Mouse (Mus musculus) limb, embryonic 12.5 days (tissue): ENCODE data around the gene Myh9. TPM values are rescaled to one million over a fixed set of nuclear protein-coding genes. Genes with fewer than 3 reads are reported as not detected.

ENCODE experiments used
- ATAC-seq: fragments of 200-750 bp; cut with Nextera tagmentation; 2 replicates; pipeline ENCODE4 v1.8.0; 2017; ENCODE audit warnings: low read depth, moderate TSS enrichment; ENCODE audit not compliant: insufficient number of reproducible peaks, insufficient read depth, low FRiP score, low TSS enrichment
- H3K27ac ChIP-seq: fragments of 300-500 bp; sonication (generic); 2 replicates; pipeline ENCODE4 v1.5.1; 2016; ENCODE audit warnings: mild to moderate bottlenecking, moderate library complexity
- H3K27me3 ChIP-seq: fragments of 300-500 bp; sonication (generic); 2 replicates; pipeline ENCODE4 v1.6.1; 2016; ENCODE audit warnings: mild to moderate bottlenecking, moderate library complexity
- H3K36me3 ChIP-seq: fragments of 300-500 bp; sonication (generic); 2 replicates; pipeline ENCODE4 v1.6.1; 2016; ENCODE audit warnings: mild to moderate bottlenecking, moderate library complexity
- H3K4me1 ChIP-seq: fragments of 300-500 bp; sonication (generic); replicated peaks from 2 replicates; pipeline ENCODE4 v1.6.1; 2016
- H3K4me2 ChIP-seq: fragments of 300-500 bp; sonication (generic); 2 replicates; pipeline ENCODE4 v1.6.1; 2016; ENCODE audit warnings: mild to moderate bottlenecking, moderate library complexity
- H3K4me3 ChIP-seq: fragments of 300-500 bp; sonication (generic); replicated peaks from 2 replicates; pipeline ENCODE4 v1.5.1; 2016; ENCODE audit warnings: mild to moderate bottlenecking
- H3K9ac ChIP-seq: fragments of 300-500 bp; sonication (generic); replicated peaks from 2 replicates; pipeline ENCODE4 v1.6.1; 2016; ENCODE audit warnings: mild to moderate bottlenecking, moderate library complexity
- H3K9me3 ChIP-seq: fragments of 300-500 bp; sonication (generic); 2 replicates; pipeline ENCODE4 v1.6.1; 2016; ENCODE audit warnings: mild to moderate bottlenecking, moderate library complexity
- WGBS: fragments of 180-500 bp; shearing (Covaris S2); methylation state at CpG from one replicate; pipeline ENCODE4 v1.1.7; 2016; 5-methylcytosine and 5-hydroxymethylcytosine counted together
- polyA plus RNA-seq: library from polyadenylated mRNA; unstranded; fragments of >200 nt; fragmentation: Nextera tagmentation; extraction: Ambion mirVana; gene quantifications from 2 replicates; pipeline ENCODE4 v1.2.1, GENCODE M21; 2016

The Myh9 gene
- polyA plus RNA-seq, 1 experiment from 2014 or later = 40.0 TPM

GRCm38 (mm10) chr15:77882297-77882696, 40.3 kb upstream of the Myh9 start:
- Histone ChIP-seq H3K9ac (no peak overlapping the region; the same call in 1 of the 2 replicates), H3K9me3 (no peaks in the 10 kb centered on the region), H3K36me3 (no peaks in the 10 kb centered on the region), H3K4me1 (peaks cover 20% of the 10 kb centered on the region), H3K4me2 (no peak overlapping the region), H3K27me3 (no peaks in the 10 kb centered on the region), H3K4me3 (no peak overlapping the region), H3K27ac (peak overlapping the region; percentile 81; the same call in 1 of the 2 replicates)
- no peak for ATAC-seq
- WGBS = 49% methylated on average over 6 of the region's 6 CpGs

GRCm38 (mm10) chr15:77881698-77882097, 39.7 kb upstream of the Myh9 start:
- peak overlapping the region; percentile 81; the same call in 1 of the 2 replicates for H3K27ac ChIP-seq
- no peak overlapping the region for H3K4me3 ChIP-seq
- H3K4me1 ChIP-seq = peaks cover 20% of the 10 kb centered on the region
- ATAC-seq = no peak
- no peaks in the 10 kb centered on the region for H3K36me3 ChIP-seq
- no peaks in the 10 kb centered on the region for H3K9me3 ChIP-seq
- H3K9ac ChIP-seq = no peak overlapping the region
- H3K4me2 ChIP-seq = no peak overlapping the region
- no peaks in the 10 kb centered on the region for H3K27me3 ChIP-seq
- 42% methylated on average over 5 of the region's 5 CpGs for WGBS

DNA sequence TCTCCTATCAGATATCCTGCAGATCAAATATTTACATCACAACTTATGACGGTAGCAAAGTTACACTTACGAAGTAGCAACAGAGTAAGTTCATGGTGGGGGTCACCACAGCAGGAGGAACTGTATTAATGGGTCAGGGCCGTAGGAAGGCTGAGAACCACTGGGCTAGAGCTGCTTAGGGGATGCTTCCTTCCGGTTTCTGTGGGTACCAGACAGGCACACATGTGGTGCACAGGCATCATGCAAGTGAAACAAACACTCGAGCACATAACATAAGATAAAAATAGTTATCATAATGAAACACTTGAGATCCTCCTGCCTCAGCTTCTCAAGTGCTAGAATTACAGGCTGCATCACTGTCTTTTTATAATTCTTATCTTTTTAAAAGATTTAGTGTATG, 38.8 kb upstream of the Myh9 start:
- ATAC-seq = no peak
- H3K9ac ChIP-seq = no peak overlapping the region
- H3K27me3 ChIP-seq = no peaks in the 10 kb centered on the region
- no peak overlapping the region for H3K27ac ChIP-seq
- H3K4me1 ChIP-seq = peaks cover 20% of the 10 kb centered on the region
- no peaks in the 10 kb centered on the region for H3K36me3 ChIP-seq
- no peak overlapping the region for H3K4me3 ChIP-seq
- H3K4me2 ChIP-seq = no peak overlapping the region
- 91% methylated on average over 5 of the region's 5 CpGs for WGBS
- no peaks in the 10 kb centered on the region for H3K9me3 ChIP-seq

GRCm38 (mm10) chr15:77879756-77880155, 37.8 kb upstream of the Myh9 start:
- WGBS = 84% methylated on average over 3 of the region's 3 CpGs
- Histone ChIP-seq H3K27me3 (no peaks in the 10 kb centered on the region), H3K4me3 (no peak overlapping the region), H3K36me3 (no peaks in the 10 kb centered on the region), H3K9ac (no peak overlapping the region), H3K4me2 (no peak overlapping the region), H3K4me1 (peaks cover 20% of the 10 kb centered on the region), H3K9me3 (no peaks in the 10 kb centered on the region), H3K27ac (no peak overlapping the region)
- ATAC-seq = no peak

- no peak overlapping the region for H3K9ac ChIP-seq
- no peak overlapping the region for H3K4me3 ChIP-seq
- ATAC-seq = no peak
- peaks cover 5% of the 10 kb centered on the region for H3K4me1 ChIP-seq
- H3K4me2 ChIP-seq = no peak overlapping the region
- H3K9me3 ChIP-seq = no peaks in the 10 kb centered on the region
- 77% methylated on average over 2 of the region's 2 CpGs for WGBS
- no peaks in the 10 kb centered on the region for H3K36me3 ChIP-seq
- no peak overlapping the region for H3K27ac ChIP-seq
- H3K27me3 ChIP-seq = no peaks in the 10 kb centered on the region
Measured at GRCm38 (mm10) chr15:77877209-77877608, 35.2 kb upstream of the Myh9 start.

- H3K27me3 ChIP-seq = no peaks in the 10 kb centered on the region
- no peak overlapping the region for H3K4me3 ChIP-seq
- no peak for ATAC-seq
- no peak overlapping the region for H3K4me2 ChIP-seq
- no peak overlapping the region for H3K27ac ChIP-seq
- H3K9me3 ChIP-seq = no peaks in the 10 kb centered on the region
- H3K36me3 ChIP-seq = no peaks in the 10 kb centered on the region
- 86% methylated on average over 3 of the region's 3 CpGs for WGBS
- H3K4me1 ChIP-seq = peaks cover under 1% of the 10 kb centered on the region; the same call in 1 of the 2 replicates
- H3K9ac ChIP-seq = no peak overlapping the region
Measured at GRCm38 (mm10) chr15:77876716-77877115, 34.7 kb upstream of the Myh9 start.

DNA sequence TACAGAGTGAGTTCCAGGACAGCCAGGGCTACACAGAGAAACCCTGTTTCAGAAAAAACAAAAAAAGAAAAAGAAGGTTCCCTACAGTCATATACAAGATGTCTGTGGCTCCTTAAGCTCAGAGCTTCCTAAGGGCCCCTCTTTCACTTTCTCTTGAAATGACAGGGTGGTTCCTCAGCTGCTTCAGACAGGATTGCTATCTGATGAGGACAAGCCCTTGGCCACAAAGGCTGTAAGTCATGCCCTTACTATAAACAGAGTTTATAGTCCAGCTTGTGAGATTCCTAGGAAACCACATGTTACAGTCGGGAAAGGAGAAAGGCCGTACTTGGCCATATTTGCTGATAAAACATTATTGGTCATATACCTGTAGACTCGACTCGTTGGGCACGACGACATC, 34.0 kb upstream of the Myh9 start:
- no peaks in the 10 kb centered on the region for H3K36me3 ChIP-seq
- no peaks in the 10 kb centered on the region for H3K27me3 ChIP-seq
- 85% methylated on average over 6 of the region's 6 CpGs for WGBS
- H3K27ac ChIP-seq = no peak overlapping the region
- no peak overlapping the region for H3K4me3 ChIP-seq
- ATAC-seq = no peak
- H3K9me3 ChIP-seq = 0 out of 2 replicates have a peak, but pooled peaks cover 2% of the 10 kb centered on the region
- H3K9ac ChIP-seq = no peak overlapping the region
- no peaks in the 10 kb centered on the region; the same call in 1 of the 2 replicates for H3K4me1 ChIP-seq
- H3K4me2 ChIP-seq = no peak overlapping the region

- Histone ChIP-seq H3K4me3 (no peak overlapping the region), H3K9ac (no peak overlapping the region), H3K36me3 (no peaks in the 10 kb centered on the region), H3K27me3 (no peaks in the 10 kb centered on the region), H3K27ac (no peak overlapping the region), H3K4me2 (no peak overlapping the region), H3K4me1 (no peaks in the 10 kb centered on the region; the same call in 1 of the 2 replicates), H3K9me3 (0 out of 2 replicates have a peak, but pooled peaks cover 3% of the 10 kb centered on the region)
- 90% methylated on average over 9 of the region's 9 CpGs for WGBS
- ATAC-seq = no peak
Measured at GRCm38 (mm10) chr15:77874807-77875206, 32.8 kb upstream of the Myh9 start.

DNA sequence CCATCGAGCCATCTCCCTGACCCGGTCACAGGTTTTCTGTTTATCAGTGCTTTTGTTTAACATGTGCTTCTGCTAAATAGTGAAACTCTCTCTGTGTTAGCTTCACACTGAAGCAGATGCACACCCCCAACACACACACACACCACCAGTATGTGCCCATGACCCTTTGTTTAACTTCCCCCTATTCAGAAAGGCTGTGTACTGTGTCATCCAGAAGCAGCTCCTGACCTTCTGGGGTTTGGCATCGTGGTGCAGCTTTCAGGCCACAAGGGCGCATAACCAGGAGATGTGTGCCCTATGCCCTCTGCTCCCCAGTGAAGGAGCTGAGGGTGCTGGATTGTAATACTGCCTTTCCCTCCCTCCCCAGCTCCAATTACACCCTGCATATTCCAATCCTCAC, 32.3 kb upstream of the Myh9 start:
- Histone ChIP-seq H3K4me1 (no peaks in the 10 kb centered on the region; the same call in 1 of the 2 replicates), H3K36me3 (no peaks in the 10 kb centered on the region), H3K27ac (no peak overlapping the region), H3K27me3 (no peaks in the 10 kb centered on the region), H3K4me3 (no peak overlapping the region), H3K9me3 (0 out of 2 replicates have a peak, but pooled peaks cover 3% of the 10 kb centered on the region), H3K4me2 (no peak overlapping the region), H3K9ac (no peak overlapping the region)
- WGBS = 69% methylated on average over 4 of the region's 4 CpGs
- ATAC-seq = no peak

DNA sequence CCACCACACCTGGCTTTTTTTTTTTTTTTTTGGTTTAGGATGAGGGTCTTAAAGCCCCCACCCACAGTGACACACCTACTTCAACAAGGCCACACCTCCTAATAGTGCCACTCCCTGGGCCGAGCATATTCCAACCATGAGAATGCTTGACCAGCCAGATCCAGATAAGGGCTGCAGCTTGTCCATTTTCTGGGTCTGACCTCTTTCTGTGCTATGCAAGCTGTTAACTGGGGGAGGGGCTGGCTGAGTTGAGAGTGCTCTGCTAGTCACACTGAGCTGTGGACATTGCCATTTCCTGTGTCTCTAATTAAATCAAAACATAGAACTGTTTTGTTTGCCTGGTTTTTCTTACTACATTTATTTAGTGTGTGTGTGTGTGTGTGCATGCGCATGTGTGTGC, 31.6 kb upstream of the Myh9 start:
- Histone ChIP-seq H3K27ac (no peak overlapping the region), H3K4me1 (no peaks in the 10 kb centered on the region; the same call in 1 of the 2 replicates), H3K9ac (no peak overlapping the region), H3K36me3 (no peaks in the 10 kb centered on the region), H3K4me2 (no peak overlapping the region), H3K27me3 (no peaks in the 10 kb centered on the region), H3K9me3 (0 out of 2 replicates have a peak, but pooled peaks cover 3% of the 10 kb centered on the region), H3K4me3 (no peak overlapping the region)
- no peak for ATAC-seq
- WGBS = 85% methylated on average over 2 of the region's 2 CpGs

DNA sequence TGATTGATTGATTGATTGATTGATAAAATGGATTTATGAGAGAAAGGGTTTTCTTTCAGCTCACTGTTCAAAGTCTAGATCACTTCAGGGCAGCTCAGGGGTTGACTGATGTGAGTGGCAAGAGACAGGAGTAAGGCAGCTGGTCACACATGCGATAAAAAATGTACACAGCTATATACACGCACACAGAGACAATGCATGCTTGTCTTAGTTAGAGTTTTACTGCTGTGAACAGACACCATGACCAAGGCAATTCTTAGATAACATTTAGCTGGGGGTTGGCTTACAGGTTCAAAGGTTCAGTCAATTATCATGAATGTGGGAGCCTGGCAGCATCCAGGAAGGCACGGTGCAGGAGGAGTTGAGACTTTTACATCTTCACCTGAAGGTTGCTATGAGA, 31.0 kb upstream of the Myh9 start:
- 85% methylated on average over 3 of the region's 3 CpGs for WGBS
- ATAC-seq = no peak

DNA sequence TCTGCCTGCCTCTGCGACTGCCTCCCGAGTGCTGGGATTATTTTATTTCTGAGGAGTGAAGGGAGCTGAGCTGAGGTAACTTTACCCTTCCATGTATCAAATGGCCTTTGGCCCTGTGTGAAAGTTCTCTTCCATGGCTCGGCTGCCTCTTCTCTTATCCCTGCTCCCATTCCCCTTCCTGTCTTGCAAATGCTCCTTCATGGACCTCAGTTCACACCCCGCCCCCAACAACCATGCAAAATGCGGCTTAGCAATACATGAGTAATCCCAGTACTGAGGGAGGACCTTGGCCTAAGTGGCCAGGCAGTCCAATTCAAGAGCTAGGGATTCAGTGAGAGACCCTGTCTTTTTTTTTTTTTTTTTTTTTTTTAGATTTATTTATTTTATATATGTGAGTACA, 26.4 kb upstream of the Myh9 start:
- Histone ChIP-seq H3K4me2 (no peak overlapping the region), H3K27me3 (no peaks in the 10 kb centered on the region), H3K27ac (no peak overlapping the region), H3K36me3 (no peaks in the 10 kb centered on the region), H3K9me3 (0 out of 2 replicates have a peak, but pooled peaks cover 3% of the 10 kb centered on the region), H3K4me3 (no peak overlapping the region), H3K4me1 (no peaks in the 10 kb centered on the region), H3K9ac (no peak overlapping the region)
- no peak for ATAC-seq
- 89% methylated on average over 5 of the region's 5 CpGs for WGBS

More for the DNA sequence above, 31.0 kb upstream of the Myh9 start:
- no peak overlapping the region for H3K4me2 ChIP-seq
- H3K27ac ChIP-seq = no peak overlapping the region
- no peak overlapping the region for H3K4me3 ChIP-seq
- no peak overlapping the region for H3K9ac ChIP-seq
- no peaks in the 10 kb centered on the region; the same call in 1 of the 2 replicates for H3K4me1 ChIP-seq
- H3K36me3 ChIP-seq = no peaks in the 10 kb centered on the region
- no peaks in the 10 kb centered on the region for H3K27me3 ChIP-seq
- 0 out of 2 replicates have a peak, but pooled peaks cover 3% of the 10 kb centered on the region for H3K9me3 ChIP-seq
